Mouse (Mus musculus) lung, adult 10 weeks (tissue): ENCODE measurements around the gene Gm21704. TPM values are rescaled to one million over a fixed set of nuclear protein-coding genes. Genes with fewer than 3 reads are reported as not detected.

Experiments
- polyA plus RNA-seq: library from polyadenylated mRNA; stranded (reverse); fragments of 350-450 nt; fragmentation: Illumina TruSeq; extraction: RNeasy Lipid Tissue Mini Kit (QIAGEN cat#74804); gene quantifications from one replicate; pipeline ENCODE4 v1.2.3, GENCODE M21; 2014; ENCODE audit warnings: low read depth, low replicate concordance; ENCODE audit not compliant: insufficient read depth

Gm21704 gene
- not detected for polyA plus RNA-seq

DNA sequence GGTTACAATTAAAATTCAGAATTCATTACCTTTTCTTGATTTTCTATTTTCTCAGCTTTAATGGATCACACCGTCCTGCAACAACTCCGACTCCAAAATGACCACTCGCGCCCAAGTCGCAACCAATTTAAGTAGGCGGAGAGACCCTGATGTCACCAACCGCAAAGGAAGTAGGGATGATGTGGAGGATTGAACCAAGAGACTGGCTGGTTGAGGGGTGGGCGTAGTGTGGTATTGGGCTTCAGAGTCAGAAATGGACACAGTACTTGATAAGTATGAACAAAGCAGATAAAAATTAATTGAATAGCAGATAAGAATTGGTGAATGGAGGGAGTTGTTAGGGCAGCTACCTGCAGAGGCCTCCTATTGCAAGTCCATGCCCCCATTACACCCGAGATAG lies at the start of gene Gm21704, which contains the start of gene Gm21708:
Gm21704 (minus strand) TSS at position 101 of the 400 bp plus-strand sequence.
Gm21708 (minus strand) TSS at position 101 of the 400 bp plus-strand sequence.

DNA sequence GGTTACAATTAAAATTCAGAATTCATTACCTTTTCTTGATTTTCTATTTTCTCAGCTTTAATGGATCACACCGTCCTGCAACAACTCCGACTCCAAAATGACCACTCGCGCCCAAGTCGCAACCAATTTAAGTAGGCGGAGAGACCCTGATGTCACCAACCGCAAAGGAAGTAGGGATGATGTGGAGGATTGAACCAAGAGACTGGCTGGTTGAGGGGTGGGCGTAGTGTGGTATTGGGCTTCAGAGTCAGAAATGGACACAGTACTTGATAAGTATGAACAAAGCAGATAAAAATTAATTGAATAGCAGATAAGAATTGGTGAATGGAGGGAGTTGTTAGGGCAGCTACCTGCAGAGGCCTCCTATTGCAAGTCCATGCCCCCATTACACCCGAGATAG lies 64.7 kb downstream of the Gm21704 start, which contains the start of gene Gm21693:
Gm21693 (minus strand) TSS at position 101 of the 400 bp plus-strand sequence.

Other genes starting within 250 kb of the Gm21704 start
- not detected for gene Gm21677, start 103.7 kb downstream of the Gm21704 start, polyA plus RNA-seq
- not detected for gene Gm21693, start 64.8 kb downstream of the Gm21704 start, polyA plus RNA-seq
- gene Gm21708, start within 50 bp of the Gm21704 start, polyA plus RNA-seq, result not detected